Mouse (Mus musculus) hindbrain, embryonic 13.5 days (tissue): ENCODE measurements around the gene Map1b. TPM values are rescaled to one million over a fixed set of nuclear protein-coding genes. Genes with fewer than 3 reads are reported as not detected.

Source experiments
- polyA plus RNA-seq: library from polyadenylated mRNA; unstranded; fragments of >200 nt; fragmentation: Nextera tagmentation; extraction: Ambion mirVana; gene quantifications from 2 replicates; pipeline ENCODE4 v1.2.1, GENCODE M21; 2015

Gene Map1b
- polyA plus RNA-seq, 1 experiment from 2014 or later = 2,103 TPM

Other genes with a start within 250 kb of the Map1b start
- gene Ptcd2, start 171.8 kb downstream of the Map1b start, polyA plus RNA-seq = 52.0 and 53.5 TPM in 2 replicates
- gene Mrps27, start 171.8 kb downstream of the Map1b start, polyA plus RNA-seq = 35.7 and 41.1 TPM in 2 replicates